Mouse (Mus musculus) liver, adult 2 months (tissue): ENCODE results near the gene Abcb10. TPM values are rescaled to one million over a fixed set of nuclear protein-coding genes. Genes with fewer than 3 reads are reported as not detected.

Source experiments
- DNase-seq: peaks from one replicate; pipeline ENCODE4 v3.0.0-alpha.2; 2011; ENCODE audit warnings: low read depth, low spot score; ENCODE audit errors: extremely low read depth
- H3K27ac ChIP-seq: fragments of 200-500 bp; replicated peaks from 2 replicates; pipeline ENCODE4 v1.5.1; 2012; ENCODE audit warnings: low read depth, mild to moderate bottlenecking, control low read depth, inconsistent platforms, low read length; ENCODE audit not compliant: insufficient read depth
- H3K27me3 ChIP-seq: fragments of 200-500 bp; 2 replicates; pipeline ENCODE4 v1.6.1; 2012; ENCODE audit warnings: mild to moderate bottlenecking, moderate library complexity, low read length, inconsistent platforms; ENCODE audit not compliant: control insufficient read depth, insufficient read depth
- H3K36me3 ChIP-seq: fragments of 200-500 bp; 2 replicates; pipeline ENCODE4 v1.6.1; 2012; ENCODE audit warnings: low read length, inconsistent platforms; ENCODE audit not compliant: control insufficient read depth, insufficient read depth
- H3K4me1 ChIP-seq: fragments of 200-500 bp; 2 replicates; pipeline ENCODE4 v1.6.1; 2011; ENCODE audit warnings: low read length; ENCODE audit not compliant: control insufficient read depth, insufficient read depth
- H3K4me3 ChIP-seq: fragments of 200-500 bp; 2 replicates; pipeline ENCODE4 v1.5.1; 2011; ENCODE audit warnings: low read depth, mild to moderate bottlenecking, control low read depth, low read length, moderate library complexity; ENCODE audit not compliant: insufficient read depth
- H3K79me2 ChIP-seq: fragments of 200-500 bp; 2 replicates; pipeline ENCODE4 v1.6.1; 2012; ENCODE audit warnings: inconsistent platforms, mild to moderate bottlenecking, low read length, moderate library complexity; ENCODE audit not compliant: control insufficient read depth, insufficient read depth
- H3K9ac ChIP-seq: fragments of 200-500 bp; 2 replicates; pipeline ENCODE4 v1.6.1; 2012; ENCODE audit warnings: low read depth, mild to moderate bottlenecking, control low read depth, inconsistent platforms, low read length
- CTCF ChIP-seq: fragments of 200-500 bp; IDR thresholded peaks from 2 replicates; pipeline ENCODE4 v1.5.1; 2011; ENCODE audit warnings: low read depth, low read length, control low read depth
- POLR2A ChIP-seq: fragments of 200-500 bp; IDR thresholded peaks from 2 replicates; pipeline ENCODE4 v1.6.1; 2011; ENCODE audit warnings: low read length, control low read depth; ENCODE audit not compliant: insufficient read depth; ENCODE audit errors: extremely low read depth
- WGBS: fragments of 180-500 bp; shearing (Covaris S2); methylation state at CpG from one replicate; pipeline ENCODE4 v1.1.7; 2018; 5-methylcytosine and 5-hydroxymethylcytosine counted together
- polyA plus RNA-seq: library from polyadenylated mRNA; depleted of rRNA; stranded (reverse); fragments of >200 nt; gene quantifications from 2 replicates; pipeline ENCODE4 v1.2.3, GENCODE M21; 2012
- total RNA-seq: library from RNA; depleted of rRNA; stranded (reverse); fragments of >200 nt; gene quantifications from 2 replicates; pipeline ENCODE4 v1.2.3, GENCODE M21; 2014

Gene Abcb10
- total and polyA plus RNA-seq, 2 experiments: 12.4 to 13.7 TPM

GRCm38 (mm10) chr8:124002546-124003108 lies 19.7 kb upstream of the Abcb10 start:
- WGBS: 84% methylated on average over 10 of the region's 10 CpGs
- no peaks in the 10 kb centered on the region for H3K4me1 ChIP-seq
- H3K4me3 ChIP-seq: no peak overlapping the region
- H3K79me2 ChIP-seq: peaks cover 6% of the 10 kb centered on the region; the same call in 1 of the 2 replicates
- TF ChIP-seq CTCF (no peak), POLR2A (no peak)
- no peak overlapping the region for H3K9ac ChIP-seq
- no peak overlapping the region for H3K27ac ChIP-seq
- peaks cover 44% of the 10 kb centered on the region for H3K36me3 ChIP-seq
- no peak for DNase-seq
- H3K27me3 ChIP-seq: no peaks in the 10 kb centered on the region

GRCm38 (mm10) chr8:123999568-123999967 lies 16.6 kb upstream of the Abcb10 start:
- no peak overlapping the region for H3K4me3 ChIP-seq
- H3K27ac ChIP-seq: no peak overlapping the region
- no peaks in the 10 kb centered on the region for H3K4me1 ChIP-seq
- H3K9ac ChIP-seq: no peak overlapping the region
- TF ChIP-seq POLR2A (no peak), CTCF (no peak)
- DNase-seq: peak; percentile 43
- peaks cover 6% of the 10 kb centered on the region; the same call in 1 of the 2 replicates for H3K79me2 ChIP-seq
- WGBS: 24% methylated on average over 2 of the region's 2 CpGs
- peaks cover 39% of the 10 kb centered on the region for H3K36me3 ChIP-seq
- no peaks in the 10 kb centered on the region for H3K27me3 ChIP-seq

DNA sequence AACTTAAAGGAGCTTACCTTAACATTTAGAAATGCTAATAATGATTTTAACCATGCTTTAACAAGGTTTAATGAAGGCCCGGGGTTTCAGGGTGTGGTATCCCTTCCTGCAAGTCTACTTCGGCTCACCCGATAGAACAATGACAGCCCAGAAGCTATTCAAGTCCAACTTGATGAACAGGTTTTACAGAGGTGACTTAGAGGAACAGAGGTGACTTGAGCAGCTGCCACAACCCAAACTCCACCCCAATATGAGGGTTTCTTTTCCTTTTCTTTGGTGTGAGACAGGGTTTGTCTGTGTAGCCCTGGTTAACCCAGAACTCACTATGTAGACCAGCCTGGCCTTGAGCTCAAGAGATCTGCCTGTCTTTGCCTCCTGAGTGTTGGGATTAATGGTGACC lies 11.1 kb upstream of the Abcb10 start:
- Histone ChIP-seq H3K27ac (no peak overlapping the region), H3K4me3 (no peak overlapping the region), H3K36me3 (peaks cover 15% of the 10 kb centered on the region), H3K27me3 (no peaks in the 10 kb centered on the region), H3K4me1 (no peaks in the 10 kb centered on the region), H3K79me2 (no peaks in the 10 kb centered on the region), H3K9ac (no peak overlapping the region)
- WGBS: 92% methylated on average over 3 of the region's 3 CpGs
- no peak for DNase-seq
- no peak for TF ChIP-seq POLR2A
- no peak for TF ChIP-seq CTCF

GRCm38 (mm10) chr8:123993597-123993996 lies 10.7 kb upstream of the Abcb10 start:
- Histone ChIP-seq H3K4me1 (no peaks in the 10 kb centered on the region), H3K9ac (no peak overlapping the region), H3K4me3 (no peak overlapping the region), H3K27ac (no peak overlapping the region), H3K27me3 (no peaks in the 10 kb centered on the region), H3K79me2 (no peaks in the 10 kb centered on the region), H3K36me3 (peaks cover 15% of the 10 kb centered on the region)
- 91% methylated on average over 5 of the region's 5 CpGs for WGBS
- no peak for TF ChIP-seq CTCF
- no peak for TF ChIP-seq POLR2A
- no peak for DNase-seq

DNA sequence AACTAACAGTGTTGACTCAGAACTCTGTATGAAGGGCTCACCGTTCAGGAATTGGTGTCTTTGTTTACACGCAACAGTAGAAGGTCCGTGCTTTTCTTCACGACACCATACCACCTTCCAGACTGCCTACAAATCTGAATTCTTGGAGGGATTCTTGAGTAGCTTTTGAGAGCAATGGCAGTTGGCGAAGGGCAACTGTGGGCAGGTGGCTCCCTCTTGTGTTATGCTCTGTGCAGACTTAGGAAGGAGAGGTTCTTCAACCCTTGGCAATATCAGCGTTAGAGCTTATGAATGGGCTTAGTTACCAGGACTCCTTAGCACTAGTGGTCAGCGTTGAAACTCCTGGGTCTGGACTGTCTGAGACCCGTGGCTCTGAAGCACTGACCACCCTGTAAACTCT lies 9.7 kb upstream of the Abcb10 start:
- DNase-seq: peak; percentile 28
- Histone ChIP-seq H3K4me1 (no peaks in the 10 kb centered on the region), H3K27me3 (no peaks in the 10 kb centered on the region), H3K27ac (no peak overlapping the region), H3K4me3 (no peak overlapping the region), H3K9ac (no peak overlapping the region), H3K36me3 (peaks cover 12% of the 10 kb centered on the region), H3K79me2 (no peaks in the 10 kb centered on the region)
- 78% methylated on average over 8 of the region's 8 CpGs for WGBS
- TF ChIP-seq POLR2A: no peak
- TF ChIP-seq CTCF: peak; percentile 55

DNA sequence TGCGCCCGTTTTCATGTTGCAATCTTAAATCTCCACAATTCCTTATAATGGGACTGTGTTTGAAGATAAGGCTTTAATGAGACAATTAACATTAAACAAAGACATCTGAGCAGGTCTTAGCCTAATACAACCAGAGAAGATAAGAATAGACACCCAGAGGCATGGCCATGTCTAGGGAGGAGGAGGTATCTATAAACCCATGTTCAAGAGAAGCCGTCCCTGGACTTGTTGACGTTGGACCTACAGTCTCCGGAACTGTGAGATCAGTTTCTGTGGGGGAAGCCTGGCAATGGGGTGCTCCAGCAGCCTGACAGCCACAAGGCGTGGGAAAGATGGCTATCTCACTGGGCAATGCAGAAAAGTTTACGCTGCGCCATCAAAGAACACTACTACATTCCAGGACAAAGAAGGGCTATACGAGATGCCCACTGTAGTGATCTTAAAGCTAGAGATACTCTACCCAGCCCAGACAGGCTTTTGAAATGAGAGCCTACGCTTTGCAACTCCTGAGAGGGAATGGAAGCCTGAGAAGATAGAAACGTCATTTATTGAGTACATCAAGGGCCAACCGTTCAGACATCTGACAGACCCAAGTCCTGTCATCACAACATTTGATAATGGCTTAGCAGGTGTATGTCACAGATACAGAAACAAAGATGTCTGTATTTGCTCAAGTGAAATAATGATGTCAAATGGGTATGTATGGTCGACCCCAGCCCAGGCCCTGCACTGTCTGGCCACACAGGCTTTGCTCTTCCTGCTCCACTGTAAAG lies 7.5 kb upstream of the Abcb10 start:
- TF ChIP-seq POLR2A: no peak
- no peak for TF ChIP-seq CTCF
- 84% methylated on average over 13 of the region's 13 CpGs for WGBS
- Histone ChIP-seq H3K27me3 (no peaks in the 10 kb centered on the region), H3K27ac (no peak overlapping the region), H3K4me3 (no peak overlapping the region), H3K79me2 (no peaks in the 10 kb centered on the region), H3K36me3 (peaks cover 4% of the 10 kb centered on the region), H3K9ac (no peak overlapping the region), H3K4me1 (no peaks in the 10 kb centered on the region)
- no peak for DNase-seq
